32 mouse cellular contexts compared by ENCODE assay signal in the genomic region with DNA sequence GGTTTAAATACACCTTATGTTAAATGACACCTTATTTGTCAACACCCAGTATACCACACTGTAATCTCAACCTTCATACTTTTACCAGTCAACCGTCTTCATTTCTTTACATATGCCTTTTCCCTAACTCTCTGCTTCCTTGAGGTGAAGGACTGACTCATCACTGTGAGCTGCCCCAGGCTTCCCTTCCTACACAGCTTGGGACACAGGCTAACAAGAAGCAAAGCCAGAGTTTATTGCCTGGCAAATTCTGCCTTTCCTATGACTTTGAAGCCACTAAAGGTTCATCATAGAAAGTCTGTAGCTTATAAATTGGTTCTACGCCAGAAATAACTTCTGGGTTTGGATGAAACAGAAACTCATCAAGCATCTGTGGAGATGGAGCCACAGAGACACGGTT.
"Had no signal": no experiment of that assay in that cellular context is flagged by ENCODE, and none has a peak within 500 bp of the region (broad histone marks: within the 10 kb centered on the region; RNA-seq: fewer than 3 reads in every experiment).

No protein-coding gene starts in this region.

- H3K27ac ChIP-seq: limb, embryonic 10.5 days; limb, embryonic 12.5 days; limb, embryonic 13.5 days; limb, embryonic 15.5 days; liver, embryonic 12.5 days; liver, embryonic 13.5 days; liver, embryonic 14.5 days; liver, embryonic 15.5 days; lung, embryonic 15.5 days; macrophage; midbrain, embryonic 10.5 days; midbrain, embryonic 12.5 days; midbrain, embryonic 13.5 days; midbrain, embryonic 15.5 days; neural tube, embryonic 12.5 days had no signal

- H3K4me1 ChIP-seq: limb, embryonic 15.5 days; liver, embryonic 13.5 days; liver, embryonic 15.5 days; megakaryocyte, embryonic 14.5 days; midbrain, embryonic 10.5 days; midbrain, embryonic 12.5 days; midbrain, embryonic 13.5 days; midbrain, embryonic 15.5 days; neural tube, embryonic 12.5 days had no signal

- H3K27me3 ChIP-seq: limb, embryonic 12.5 days; limb, embryonic 13.5 days; limb, embryonic 15.5 days; liver, embryonic 12.5 days; liver, embryonic 13.5 days; liver, embryonic 15.5 days; lung, embryonic 15.5 days; megakaryocyte, embryonic 14.5 days; midbrain, embryonic 12.5 days; midbrain, embryonic 13.5 days; midbrain, embryonic 15.5 days; neural tube, embryonic 12.5 days had no signal

- H3K36me3 ChIP-seq: limb, embryonic 10.5 days; limb, embryonic 12.5 days; limb, embryonic 13.5 days; limb, embryonic 15.5 days; liver, embryonic 12.5 days; liver, embryonic 13.5 days; liver, embryonic 15.5 days; lung, embryonic 15.5 days; midbrain, embryonic 10.5 days; midbrain, embryonic 12.5 days; midbrain, embryonic 13.5 days; midbrain, embryonic 15.5 days; neural tube, embryonic 12.5 days had no signal

- H3K9ac ChIP-seq: limb, embryonic 12.5 days; limb, embryonic 13.5 days; limb, embryonic 15.5 days; liver, embryonic 12.5 days; liver, embryonic 13.5 days; liver, embryonic 14.5 days; liver, embryonic 15.5 days; liver, postnatal 0 days; lung, embryonic 14.5 days; lung, embryonic 15.5 days; midbrain, embryonic 12.5 days; midbrain, embryonic 13.5 days; midbrain, embryonic 15.5 days; neural tube, embryonic 12.5 days had no signal

- H3K4me3 ChIP-seq: limb, embryonic 10.5 days; limb, embryonic 12.5 days; limb, embryonic 13.5 days; limb, embryonic 15.5 days; liver, embryonic 12.5 days; liver, embryonic 13.5 days; liver, embryonic 15.5 days; lung, embryonic 15.5 days; megakaryocyte, embryonic 14.5 days; midbrain, embryonic 10.5 days; midbrain, embryonic 12.5 days; midbrain, embryonic 13.5 days; midbrain, embryonic 15.5 days; myocyte; neural tube, embryonic 12.5 days had no signal

- H3K4me2 ChIP-seq: limb, embryonic 12.5 days; limb, embryonic 13.5 days; limb, embryonic 15.5 days; liver, embryonic 11.5 days; liver, embryonic 12.5 days; liver, embryonic 13.5 days; liver, embryonic 15.5 days; lung, embryonic 14.5 days; lung, embryonic 15.5 days; midbrain, embryonic 11.5 days; midbrain, embryonic 12.5 days; midbrain, embryonic 13.5 days; midbrain, embryonic 15.5 days; neural tube, embryonic 12.5 days had no signal

- ATAC-seq: liver, embryonic 12.5 days; liver, postnatal 0 days; lung, postnatal 0 days; midbrain, embryonic 13.5 days; midbrain, embryonic 15.5 days; midbrain, embryonic 16.5 days had no signal

- DNase-seq: left cerebral cortex, postnatal 4 days; liver; liver, embryonic 13.5 days; liver, postnatal 0 days; lung, adult 18-20 months; lung, adult 2 months; lung, embryonic 14.5 days; lung, postnatal 10 days; lung, postnatal 14 days; lung, postnatal 36 days; lung, postnatal 4 days; midbrain, embryonic 14.5 days had no signal

- H3K9me3 ChIP-seq: limb, embryonic 10.5 days; limb, embryonic 12.5 days; limb, embryonic 13.5 days; limb, embryonic 15.5 days; liver, embryonic 12.5 days; liver, embryonic 13.5 days; liver, embryonic 15.5 days; lung, embryonic 15.5 days; megakaryocyte, embryonic 14.5 days; midbrain, embryonic 10.5 days; midbrain, embryonic 12.5 days; midbrain, embryonic 13.5 days; midbrain, embryonic 15.5 days; neural tube, embryonic 12.5 days had no signal
